Mouse (Mus musculus) embryonic fibroblast, embryonic 13.5 days (primary cell): ENCODE results near the gene Zfp560.

Source experiments
- CTCF ChIP-seq: IDR thresholded peaks from 2 replicates; pipeline ENCODE4 v1.5.1; 2011; ENCODE audit warnings: mild to moderate bottlenecking, control low read depth, low read length, moderate library complexity, borderline replicate concordance; ENCODE audit not compliant: insufficient read depth
- POLR2A ChIP-seq: IDR thresholded peaks from 2 replicates; pipeline ENCODE4 v1.6.1; 2011; ENCODE audit warnings: low read depth, mild to moderate bottlenecking, control low read depth, low read length, moderate library complexity

- no peak for TF ChIP-seq CTCF
- TF ChIP-seq POLR2A = no peak
Observed at GRCm38 (mm10) chr9:20367311-20367710, 17.7 kb downstream of the Zfp560 start.
